Mouse (Mus musculus): ENCODE measurements at regions not wholly inside any gene's neighbourhood (a gene's known extent, or its start where the extent isn't known, plus 50 kb on each side); places are given as distances from the start of the nearest gene placed in this dataset.

- no peak overlapping the region for H3K9ac ChIP-seq (ENCODE audit: low read length)
- H3K27ac ChIP-seq (ENCODE audit: low read length): peak overlapping the region; percentile 53
These were observed 91.5 kb downstream of the Cstad start for GRCm38 (mm10) chr2:30686359-30686758.

DNA sequence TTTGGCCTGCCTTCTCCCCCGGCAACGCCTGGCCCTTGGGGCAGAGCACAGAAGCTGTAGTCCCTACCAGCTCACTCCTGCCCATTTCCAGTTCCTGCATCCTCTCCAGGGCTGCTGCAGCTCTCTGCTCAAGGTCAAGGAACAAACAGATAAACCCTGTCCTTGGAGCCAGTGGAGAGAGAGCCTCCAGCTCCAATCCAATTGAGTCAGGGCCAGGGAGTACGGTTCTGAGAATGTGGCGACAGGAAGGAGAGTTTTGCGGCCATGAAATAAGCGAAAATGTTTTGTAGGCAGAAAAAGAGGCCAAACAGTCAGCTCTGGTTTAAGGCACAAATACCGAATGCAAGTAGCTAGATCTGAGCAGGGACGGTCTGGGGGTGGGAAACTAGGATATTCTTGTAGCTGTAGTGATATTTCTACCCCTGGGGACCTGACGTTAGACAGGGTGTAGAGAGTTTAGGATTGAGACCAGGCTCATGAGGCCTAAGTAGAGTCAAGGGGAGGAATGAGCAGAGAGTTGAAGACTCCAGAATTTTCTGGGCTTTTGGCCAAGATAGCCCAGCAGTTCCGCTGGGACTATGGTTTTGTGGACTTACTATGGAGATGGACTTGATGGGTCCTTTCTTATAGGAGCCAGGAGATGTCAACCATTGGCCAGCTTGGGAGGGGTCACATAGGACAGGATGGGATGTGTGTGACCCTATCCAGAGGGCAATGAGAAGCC, 90.5 kb downstream of the Cstad start:
- WGBS: 21% methylated on average over 10 of the region's 10 CpGs
- H3K9me3 ChIP-seq (replicated peaks; ENCODE audit: control insufficient read depth, low read length): peaks cover 2% of the 10 kb centered on the region
- no peaks in the 10 kb centered on the region for H3K36me3 ChIP-seq (ENCODE audit: control insufficient read depth, insufficient read depth)
- peak overlapping the region; percentile 47 for H3K9ac ChIP-seq (ENCODE audit: low read length)
- H3K27ac ChIP-seq (ENCODE audit: low read length): peak overlapping the region; percentile 85
- peaks cover 29% of the 10 kb centered on the region for H3K4me1 ChIP-seq (ENCODE audit: control insufficient read depth, insufficient read depth, low read length)
- H3K27me3 ChIP-seq (ENCODE audit: control insufficient read depth, insufficient read depth, low read length): no peaks in the 10 kb centered on the region
- no peak overlapping the region for H3K4me3 ChIP-seq (ENCODE audit: low read length)
- H3K4me2 ChIP-seq (ENCODE audit: low read depth, low read length): no peak overlapping the region
- ATAC-seq (replicated peaks; ENCODE audit: extremely low read depth, insufficient read depth, low FRiP score): peak; percentile 33; the same call in 1 of the 2 replicates

More at GRCm38 (mm10) chr2:30686359-30686758, 91.5 kb downstream of the Cstad start:
- Histone ChIP-seq H3K9me3 (replicated peaks; ENCODE audit: control insufficient read depth, low read length) (no peaks in the 10 kb centered on the region), H3K4me1 (ENCODE audit: control insufficient read depth, insufficient read depth, low read length) (peaks cover 29% of the 10 kb centered on the region), H3K27me3 (ENCODE audit: control insufficient read depth, insufficient read depth, low read length) (no peaks in the 10 kb centered on the region), H3K4me2 (ENCODE audit: low read depth, low read length) (no peak overlapping the region), H3K4me3 (ENCODE audit: low read length) (no peak overlapping the region), H3K36me3 (ENCODE audit: control insufficient read depth, insufficient read depth) (no peaks in the 10 kb centered on the region)
- 84% methylated on average over 6 of the region's 6 CpGs for WGBS
- no peak for ATAC-seq (replicated peaks; ENCODE audit: extremely low read depth, insufficient read depth, low FRiP score)

DNA sequence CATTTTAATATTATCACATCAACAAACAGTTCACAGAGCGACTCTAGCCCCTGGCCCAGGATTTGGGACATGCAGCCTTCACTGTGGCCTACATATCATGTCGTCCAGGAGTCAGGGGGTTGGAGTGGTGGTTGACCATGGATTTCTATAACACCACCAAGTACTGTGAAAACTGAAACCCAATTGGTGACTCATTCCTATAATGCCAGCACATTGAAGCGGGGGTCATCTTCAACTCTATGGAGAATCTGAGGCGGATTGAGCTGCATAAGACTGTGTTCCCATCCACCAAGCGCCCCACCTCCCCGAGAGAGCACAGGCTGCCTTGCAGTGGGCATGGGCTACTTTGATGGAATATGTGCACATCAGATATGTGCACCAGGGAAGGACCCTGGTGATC, 89.6 kb downstream of the Cstad start:
- Histone ChIP-seq H3K36me3 (ENCODE audit: control insufficient read depth, insufficient read depth) (no peaks in the 10 kb centered on the region), H3K27ac (ENCODE audit: low read length) (peak overlapping the region; percentile 85), H3K4me2 (ENCODE audit: low read depth, low read length) (no peak overlapping the region), H3K9ac (ENCODE audit: low read length) (peak overlapping the region; percentile 47; the same call in 1 of the 2 replicates), H3K9me3 (replicated peaks; ENCODE audit: control insufficient read depth, low read length) (peaks cover 8% of the 10 kb centered on the region), H3K27me3 (ENCODE audit: control insufficient read depth, insufficient read depth, low read length) (no peaks in the 10 kb centered on the region), H3K4me1 (ENCODE audit: control insufficient read depth, insufficient read depth, low read length) (peaks cover 29% of the 10 kb centered on the region), H3K4me3 (ENCODE audit: low read length) (no peak overlapping the region)
- ATAC-seq (replicated peaks; ENCODE audit: extremely low read depth, insufficient read depth, low FRiP score): no peak
- WGBS: 90% methylated on average over 6 of the region's 6 CpGs

DNA sequence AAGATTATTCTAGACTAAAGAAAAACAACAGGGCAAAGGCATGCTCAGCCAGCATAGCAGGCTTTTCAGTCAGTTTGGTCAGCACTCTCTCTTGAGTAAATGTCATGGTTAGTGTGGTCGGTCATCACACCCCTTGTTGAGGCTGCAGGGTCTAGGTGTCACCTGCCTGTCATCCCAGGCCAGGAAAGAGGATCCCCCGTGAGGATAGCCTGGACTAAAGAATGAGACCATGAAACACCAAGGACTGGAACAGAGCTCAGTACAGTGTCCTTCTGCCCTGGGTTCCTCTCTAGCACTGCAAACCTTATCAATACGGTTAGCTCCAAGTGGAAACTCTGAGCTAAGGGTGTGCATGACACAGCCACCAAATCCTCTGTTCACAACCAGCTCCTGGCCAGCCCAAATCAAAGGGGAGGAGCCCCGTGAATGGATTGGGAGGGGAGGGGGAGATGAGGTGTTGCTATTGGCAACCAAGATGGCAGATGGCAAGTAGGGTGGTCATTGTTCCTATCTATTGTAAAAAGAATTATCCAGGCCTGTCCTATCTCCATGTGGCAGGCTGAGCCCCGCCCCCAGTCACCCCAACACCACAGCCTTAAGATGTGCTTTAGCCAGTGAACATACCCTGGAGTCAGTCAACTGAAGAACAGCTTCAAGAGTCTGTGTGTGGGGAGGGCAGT, 87.4 kb downstream of the Cstad start:
- H3K4me2 ChIP-seq (ENCODE audit: low read depth, low read length): no peak overlapping the region
- H3K36me3 ChIP-seq (ENCODE audit: control insufficient read depth, insufficient read depth): no peaks in the 10 kb centered on the region
- H3K4me3 ChIP-seq (ENCODE audit: low read length): no peak overlapping the region
- peaks cover 8% of the 10 kb centered on the region for H3K9me3 ChIP-seq (replicated peaks; ENCODE audit: control insufficient read depth, low read length)
- H3K27me3 ChIP-seq (ENCODE audit: control insufficient read depth, insufficient read depth, low read length): no peaks in the 10 kb centered on the region
- peaks cover 33% of the 10 kb centered on the region for H3K4me1 ChIP-seq (ENCODE audit: control insufficient read depth, insufficient read depth, low read length)
- peak overlapping the region; percentile 7; the same call in 1 of the 2 replicates for H3K27ac ChIP-seq (ENCODE audit: low read length)
- no peak overlapping the region for H3K9ac ChIP-seq (ENCODE audit: low read length)
- no peak for ATAC-seq (replicated peaks; ENCODE audit: extremely low read depth, insufficient read depth, low FRiP score)
- 62% methylated on average over 5 of the region's 5 CpGs for WGBS

GRCm38 (mm10) chr2:30681642-30682041, 86.8 kb downstream of the Cstad start:
- peaks cover 31% of the 10 kb centered on the region for H3K4me1 ChIP-seq (ENCODE audit: control insufficient read depth, insufficient read depth, low read length)
- no peak overlapping the region for H3K27ac ChIP-seq (ENCODE audit: low read length)

GRCm38 (mm10) chr2:30679041-30679440, 84.2 kb downstream of the Cstad start:
- H3K4me3 ChIP-seq (ENCODE audit: low read length): no peak overlapping the region
- no peak overlapping the region for H3K9ac ChIP-seq (ENCODE audit: low read length)
- H3K4me1 ChIP-seq (ENCODE audit: control insufficient read depth, insufficient read depth, low read length): peaks cover 21% of the 10 kb centered on the region
- no peak for ATAC-seq (replicated peaks; ENCODE audit: extremely low read depth, insufficient read depth, low FRiP score)
- H3K9me3 ChIP-seq (replicated peaks; ENCODE audit: control insufficient read depth, low read length): peaks cover 8% of the 10 kb centered on the region
- H3K27ac ChIP-seq (ENCODE audit: low read length): peak overlapping the region; percentile 11; the same call in 1 of the 2 replicates
- no peak overlapping the region for H3K4me2 ChIP-seq (ENCODE audit: low read depth, low read length)
- H3K27me3 ChIP-seq (ENCODE audit: control insufficient read depth, insufficient read depth, low read length): no peaks in the 10 kb centered on the region
- H3K36me3 ChIP-seq (ENCODE audit: control insufficient read depth, insufficient read depth): no peaks in the 10 kb centered on the region

More at GRCm38 (mm10) chr2:30681642-30682041, 86.8 kb downstream of the Cstad start:
- WGBS: 54% methylated on average over 2 of the region's 2 CpGs
- no peak overlapping the region for H3K4me3 ChIP-seq (ENCODE audit: low read length)
- no peak for ATAC-seq (replicated peaks; ENCODE audit: extremely low read depth, insufficient read depth, low FRiP score)
- H3K27me3 ChIP-seq (ENCODE audit: control insufficient read depth, insufficient read depth, low read length): no peaks in the 10 kb centered on the region
- no peak overlapping the region for H3K4me2 ChIP-seq (ENCODE audit: low read depth, low read length)
- no peaks in the 10 kb centered on the region for H3K36me3 ChIP-seq (ENCODE audit: control insufficient read depth, insufficient read depth)
- H3K9me3 ChIP-seq (replicated peaks; ENCODE audit: control insufficient read depth, low read length): peaks cover 8% of the 10 kb centered on the region
- H3K9ac ChIP-seq (ENCODE audit: low read length): no peak overlapping the region; the same call in 1 of the 2 replicates

- peak overlapping the region; percentile 74 for H3K9ac ChIP-seq (ENCODE audit: low read length)
- WGBS: 5% methylated on average over 5 of the region's 5 CpGs
- peak overlapping the region; percentile 42 for H3K4me3 ChIP-seq (ENCODE audit: low read length)
- peak overlapping the region; percentile 100 for H3K27ac ChIP-seq (ENCODE audit: low read length)
- no peaks in the 10 kb centered on the region for H3K36me3 ChIP-seq (ENCODE audit: control insufficient read depth, insufficient read depth)
- peaks cover 21% of the 10 kb centered on the region for H3K4me1 ChIP-seq (ENCODE audit: control insufficient read depth, insufficient read depth, low read length)
- ATAC-seq (replicated peaks; ENCODE audit: extremely low read depth, insufficient read depth, low FRiP score): peak; percentile 37
- peaks cover 8% of the 10 kb centered on the region for H3K9me3 ChIP-seq (replicated peaks; ENCODE audit: control insufficient read depth, low read length)
- H3K27me3 ChIP-seq (ENCODE audit: control insufficient read depth, insufficient read depth, low read length): no peaks in the 10 kb centered on the region
- H3K4me2 ChIP-seq (ENCODE audit: low read depth, low read length): peak overlapping the region; percentile 63
These were observed 82.7 kb downstream of the Cstad start for GRCm38 (mm10) chr2:30677498-30677897.

- H3K9ac ChIP-seq (ENCODE audit: low read length): peak overlapping the region; percentile 74
- no peaks in the 10 kb centered on the region for H3K36me3 ChIP-seq (ENCODE audit: control insufficient read depth, insufficient read depth)
- peak overlapping the region; percentile 63 for H3K4me2 ChIP-seq (ENCODE audit: low read depth, low read length)
- peaks cover 21% of the 10 kb centered on the region for H3K4me1 ChIP-seq (ENCODE audit: control insufficient read depth, insufficient read depth, low read length)
- H3K27ac ChIP-seq (ENCODE audit: low read length): peak overlapping the region; percentile 100
- H3K4me3 ChIP-seq (ENCODE audit: low read length): peak overlapping the region; percentile 42
- ATAC-seq (replicated peaks; ENCODE audit: extremely low read depth, insufficient read depth, low FRiP score): peak; percentile 87
- no peaks in the 10 kb centered on the region for H3K27me3 ChIP-seq (ENCODE audit: control insufficient read depth, insufficient read depth, low read length)
- peaks cover 8% of the 10 kb centered on the region for H3K9me3 ChIP-seq (replicated peaks; ENCODE audit: control insufficient read depth, low read length)
- WGBS: under 1% methylated on average over 43 of the region's 44 CpGs
These were observed 82.1 kb downstream of the Cstad start for GRCm38 (mm10) chr2:30676833-30677459.

GRCm38 (mm10) chr2:30676450-30676832, 81.6 kb downstream of the Cstad start:
- H3K9ac ChIP-seq (ENCODE audit: low read length): peak overlapping the region; percentile 8; the same call in 1 of the 2 replicates
- 6% methylated on average over 7 of the region's 7 CpGs for WGBS
- ATAC-seq (replicated peaks; ENCODE audit: extremely low read depth, insufficient read depth, low FRiP score): 0 out of 2 replicates have a peak, but pooled peaks have one; percentile 8
- peak overlapping the region; percentile 100 for H3K27ac ChIP-seq (ENCODE audit: low read length)
- H3K4me1 ChIP-seq (ENCODE audit: control insufficient read depth, insufficient read depth, low read length): peaks cover 21% of the 10 kb centered on the region
- H3K9me3 ChIP-seq (replicated peaks; ENCODE audit: control insufficient read depth, low read length): peaks cover 8% of the 10 kb centered on the region
- H3K4me3 ChIP-seq (ENCODE audit: low read length): peak overlapping the region; percentile 42
- no peaks in the 10 kb centered on the region for H3K27me3 ChIP-seq (ENCODE audit: control insufficient read depth, insufficient read depth, low read length)
- H3K36me3 ChIP-seq (ENCODE audit: control insufficient read depth, insufficient read depth): no peaks in the 10 kb centered on the region
- H3K4me2 ChIP-seq (ENCODE audit: low read depth, low read length): peak overlapping the region; percentile 63

Measured in heart, embryonic 16.5 days (tissue).